Mouse (Mus musculus) gastrocnemius, adult 18-20 months (tissue): ENCODE data around the gene Parvb. TPM values are rescaled to one million over a fixed set of nuclear protein-coding genes. Genes with fewer than 3 reads are reported as not detected.
A peak's percentile ranks its signal among the peaks of the same experiment; 100 is the strongest.

ENCODE experiments used
- DNase-seq: peaks from one replicate; pipeline ENCODE4 v3.0.0; 2021; ENCODE audit warnings: low spot score
- total RNA-seq, 2 experiments: library from RNA; stranded (reverse); gene quantifications; 2 replicates each; pipeline ENCODE4 v1.2.3; 2021

Parvb gene
- total RNA-seq, 2 experiments from 2014 or later: 35.7 to 58.2 TPM

DNA sequence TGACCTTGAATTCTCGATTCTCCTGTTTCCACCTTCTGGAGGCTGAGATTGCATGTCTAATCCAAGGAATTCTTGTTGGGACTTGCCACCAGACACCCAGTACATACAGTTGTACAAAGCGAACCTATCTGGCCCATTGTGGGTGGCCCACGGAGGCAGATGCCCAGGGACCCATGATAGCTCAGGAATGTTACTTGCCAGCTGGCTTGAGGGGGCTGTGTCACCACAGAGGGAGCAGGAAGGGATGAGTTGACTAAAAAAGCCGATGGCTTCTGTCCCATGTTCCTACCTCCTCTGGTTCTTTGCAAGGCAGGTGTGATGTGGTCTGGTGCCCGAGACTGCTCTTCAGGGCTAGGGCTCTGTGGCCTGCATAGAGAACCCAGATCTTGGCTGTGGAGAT lies 59.3 kb downstream of the Parvb start:
- DNase-seq: no peak

DNA sequence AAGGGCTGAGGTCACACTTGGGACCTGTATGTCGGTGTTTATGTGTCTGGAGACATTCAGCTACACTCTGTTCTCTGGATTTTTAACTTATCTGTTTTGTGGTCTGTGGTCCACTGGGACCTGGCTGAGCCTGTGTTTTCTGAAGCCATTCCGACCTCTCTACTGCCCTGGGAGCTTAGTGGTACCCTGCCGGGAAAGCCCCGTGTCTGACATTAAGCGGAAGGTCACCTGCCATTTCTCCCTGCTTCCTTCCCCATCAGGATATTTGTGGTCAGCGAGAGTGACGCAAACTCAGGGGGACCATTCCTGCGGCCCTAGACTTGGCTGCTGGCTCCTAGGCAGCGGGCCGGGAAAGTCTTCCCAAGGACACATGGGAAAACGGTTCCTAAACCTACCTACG lies 61.7 kb downstream of the Parvb start:
- no peak for DNase-seq

DNA sequence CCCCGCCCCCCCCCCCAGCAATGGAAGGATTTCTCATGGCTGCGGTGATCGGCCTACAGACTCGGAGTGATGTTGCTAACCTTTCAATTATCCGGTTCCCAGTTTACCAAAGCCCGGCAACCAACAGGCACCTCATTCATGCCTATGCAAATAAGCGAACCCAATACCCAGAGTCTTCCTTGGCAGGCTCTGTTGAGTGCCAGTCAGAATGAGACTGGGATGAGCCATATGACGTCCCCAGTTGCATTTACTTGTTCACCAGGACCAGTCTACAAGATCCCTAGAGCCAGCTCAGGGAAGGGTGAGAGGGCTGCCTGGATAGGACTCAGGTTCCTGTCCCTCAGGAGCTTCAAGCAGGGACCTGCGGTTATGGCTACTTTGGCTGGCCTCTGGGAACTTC lies 62.5 kb downstream of the Parvb start:
- DNase-seq: no peak

DNA sequence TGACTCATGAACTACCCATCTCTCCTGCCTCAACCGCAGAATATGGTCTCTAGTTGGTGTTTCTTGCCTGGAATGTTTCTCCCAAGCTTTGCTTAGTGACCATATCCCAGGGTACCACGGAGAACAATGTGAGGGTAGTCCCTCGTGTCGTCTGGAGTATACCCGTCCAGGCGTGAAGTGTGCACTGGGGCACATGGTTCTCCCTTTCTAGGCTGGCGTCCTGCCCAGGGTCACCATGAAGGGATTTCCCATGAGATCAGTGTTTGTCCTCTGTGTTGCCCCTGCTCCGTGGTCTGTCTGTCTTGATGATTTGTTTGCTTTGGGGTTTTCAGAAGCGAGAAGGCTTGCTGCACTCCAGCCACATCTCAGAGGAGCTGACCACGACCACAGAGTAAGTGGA lies 63.4 kb downstream of the Parvb start:
- DNase-seq: no peak

DNA sequence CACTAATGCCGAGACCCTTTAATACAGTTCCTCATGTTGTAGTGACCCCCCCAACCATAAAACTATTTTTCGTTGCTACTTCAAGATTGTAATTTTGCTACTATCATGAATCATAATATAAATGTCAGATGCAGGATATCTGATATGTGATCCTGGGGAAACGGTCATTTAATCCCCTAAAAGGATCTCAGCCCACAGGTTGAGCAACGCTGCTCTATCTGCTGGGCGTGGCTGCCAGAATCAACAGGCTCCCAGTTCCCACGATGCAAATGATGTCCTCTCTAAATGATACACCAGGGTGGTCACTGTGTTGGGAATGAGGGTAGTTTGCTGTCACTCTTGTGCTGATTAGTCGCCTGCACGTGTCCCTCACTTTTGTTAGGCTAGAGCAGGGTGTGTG lies 65.6 kb downstream of the Parvb start:
- DNase-seq: no peak

DNA sequence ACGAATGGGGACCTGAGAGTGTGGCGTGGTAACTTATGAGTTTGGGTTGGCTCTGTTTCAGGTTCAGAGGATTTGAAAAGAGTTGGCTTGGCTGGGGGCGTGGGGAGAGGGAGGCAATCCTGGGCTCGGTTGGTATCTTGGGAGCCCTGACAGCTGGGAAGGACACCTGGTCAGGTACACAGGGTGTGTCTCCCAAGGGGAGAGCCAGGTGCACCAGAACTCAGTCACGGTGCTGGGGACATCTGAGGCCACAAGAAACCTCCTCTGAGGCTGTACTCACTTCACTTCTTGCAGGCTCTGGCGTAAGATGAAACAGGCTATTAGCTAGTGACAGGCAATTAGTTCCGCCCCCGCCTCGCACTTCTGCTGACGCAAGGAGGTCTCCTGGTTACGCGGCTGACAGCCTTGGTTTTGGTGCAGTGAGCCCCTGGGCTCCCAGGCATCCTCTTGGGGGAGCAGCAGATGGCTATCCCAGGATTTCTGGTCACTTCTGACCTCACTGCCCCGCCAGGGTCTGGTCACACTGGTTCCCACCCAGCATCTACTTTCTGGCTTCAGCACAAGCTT lies 67.0 kb downstream of the Parvb start:
- DNase-seq: no peak

DNA sequence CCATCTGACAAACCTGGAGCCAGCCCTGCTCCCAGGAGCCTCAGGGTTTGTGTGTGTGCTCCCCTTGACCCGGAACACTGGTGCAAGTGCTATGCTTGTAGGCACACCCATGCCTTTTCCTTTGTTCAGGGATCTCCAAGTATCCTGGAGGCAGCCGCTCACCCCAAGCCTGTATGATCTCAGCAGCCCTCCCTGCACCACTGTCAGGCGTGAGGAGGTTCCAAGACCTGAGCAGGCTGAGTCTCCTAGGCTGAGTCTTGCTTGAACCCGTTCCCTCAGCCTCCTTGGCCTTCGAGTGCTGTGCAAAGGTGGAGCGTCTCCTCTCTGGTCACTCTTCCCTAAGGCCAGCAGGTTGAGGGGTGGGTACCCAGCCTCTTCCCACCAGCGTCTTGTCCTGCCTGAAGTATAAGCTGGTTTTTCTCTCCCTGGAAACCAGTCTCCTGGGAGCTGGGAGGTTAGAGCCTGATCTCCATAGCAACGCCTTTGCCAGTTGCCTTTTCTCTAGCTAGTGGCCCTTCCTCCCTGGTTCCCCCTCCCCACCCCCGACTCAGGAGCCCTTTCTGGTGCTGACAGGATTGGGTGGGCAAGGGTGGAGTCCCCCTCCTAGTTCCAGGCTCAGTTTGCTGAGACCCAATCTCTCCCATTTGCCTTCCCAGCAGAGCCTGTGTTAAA lies 68.0 kb downstream of the Parvb start:
- DNase-seq: no peak

DNA sequence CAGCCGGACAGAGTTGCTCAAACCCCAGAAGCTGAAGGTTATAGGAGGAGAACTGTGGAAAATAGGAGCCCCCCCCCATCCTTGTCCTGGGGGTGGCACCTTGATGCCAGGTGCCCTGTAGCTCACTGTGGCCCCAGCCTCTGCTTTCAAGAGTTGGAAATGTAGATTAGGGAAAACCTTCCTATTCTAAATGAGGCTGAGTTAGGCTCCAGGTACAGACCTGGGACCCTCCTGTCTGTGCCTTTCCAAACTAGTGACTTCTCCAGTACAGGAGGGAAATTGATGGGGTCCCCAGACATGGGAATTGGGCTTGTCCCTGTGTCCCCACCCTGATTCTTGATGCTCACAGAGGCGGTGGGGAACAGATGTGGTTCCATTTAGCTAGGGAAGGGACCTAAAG lies 68.7 kb downstream of the Parvb start:
- no peak for DNase-seq

DNA sequence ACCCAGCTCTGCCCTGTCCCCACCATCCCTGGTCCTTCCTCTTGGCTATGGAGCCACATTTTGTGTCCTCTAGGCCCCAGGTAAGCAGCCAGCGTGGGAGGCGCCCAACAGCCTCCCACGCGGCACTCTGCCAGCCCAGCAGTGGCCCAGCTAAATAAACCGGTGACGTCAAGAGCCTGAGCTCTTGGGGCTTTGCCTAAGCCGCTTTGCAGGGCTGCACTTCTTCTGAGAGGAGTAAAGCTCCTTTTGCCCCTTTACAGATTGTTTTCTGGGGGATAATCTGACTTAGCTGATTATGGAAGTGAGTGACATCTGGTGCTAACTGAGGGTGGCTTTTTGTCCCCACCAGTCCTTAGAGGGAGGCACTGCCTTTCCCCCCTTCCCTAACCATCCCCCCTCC lies 69.2 kb downstream of the Parvb start:
- DNase-seq: peak; percentile 60

DNA sequence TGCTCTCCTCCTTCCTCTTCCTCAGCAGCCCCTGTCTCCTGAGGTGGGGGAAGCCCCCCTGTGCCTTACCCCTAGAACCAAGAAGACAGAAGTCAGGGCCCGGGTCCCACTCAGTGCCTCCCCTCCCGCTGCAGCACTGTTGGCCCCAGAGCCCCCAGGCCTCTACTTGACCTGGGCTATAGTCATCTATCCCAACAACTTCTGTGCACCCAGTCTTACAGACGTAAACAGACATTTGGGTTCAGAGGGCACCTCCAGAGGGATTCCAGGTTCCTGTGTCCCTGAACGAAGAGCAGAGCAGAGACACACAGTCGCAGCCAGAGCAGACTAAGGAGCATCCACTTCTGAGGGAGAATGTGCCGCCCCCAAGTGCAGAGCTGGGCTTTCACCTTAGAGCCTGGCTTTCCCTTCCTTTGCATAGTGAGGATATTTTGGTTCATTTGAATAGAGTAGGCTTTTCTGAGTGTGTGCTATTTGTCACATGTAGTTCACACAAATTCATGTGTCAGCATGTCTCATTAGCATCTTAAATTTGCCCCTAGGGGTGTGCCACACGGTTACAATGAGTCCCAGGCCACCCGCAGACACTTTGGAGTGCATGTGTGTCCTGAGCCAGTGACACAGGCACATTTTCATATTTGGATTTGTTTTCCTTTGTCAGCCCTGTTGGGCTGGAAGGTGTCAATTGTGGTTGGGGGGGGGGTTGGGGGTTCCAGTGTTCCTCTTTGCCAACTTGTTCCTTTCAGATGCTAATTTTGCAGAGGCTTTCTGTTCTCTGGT lies 70.0 kb downstream of the Parvb start:
- DNase-seq: no peak

DNA sequence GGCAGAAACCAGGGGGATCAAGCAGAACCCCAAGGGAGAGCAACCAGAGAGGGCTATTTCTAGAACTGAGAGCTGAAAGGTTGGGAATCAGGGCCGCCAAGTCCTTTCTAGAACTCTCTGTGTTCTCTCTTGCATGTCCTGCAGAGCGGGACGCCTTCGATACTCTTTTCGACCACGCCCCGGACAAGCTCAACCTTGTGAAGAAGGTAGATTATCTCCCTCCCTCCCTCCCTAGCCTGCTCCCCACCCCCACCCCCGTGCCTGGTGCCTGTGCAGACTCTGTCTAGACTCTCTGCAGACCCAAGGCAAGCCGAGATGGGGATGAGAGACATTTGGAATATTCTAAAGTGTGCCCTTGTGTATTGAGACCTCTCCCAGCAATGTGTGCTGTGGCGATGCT lies 71.4 kb downstream of the Parvb start:
- DNase-seq: no peak

DNA sequence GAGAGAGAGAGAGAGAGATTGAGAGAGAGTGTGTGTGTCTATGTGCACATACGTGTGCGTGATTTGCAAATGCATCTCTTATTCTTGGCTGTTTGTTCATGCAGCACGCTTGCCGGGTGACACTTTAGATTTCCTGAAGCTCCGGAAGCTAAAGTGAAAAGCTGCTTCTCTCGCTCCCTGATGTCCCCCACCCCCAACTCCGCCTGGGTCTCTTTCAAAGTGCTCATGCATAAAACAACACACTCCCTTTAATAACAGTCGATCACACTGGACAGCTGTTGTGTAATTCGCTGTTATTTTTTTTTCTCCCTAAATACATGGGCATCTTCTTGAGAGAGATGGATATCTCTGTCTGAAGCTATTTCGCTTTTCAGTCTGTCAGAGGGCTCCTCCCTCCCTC lies 73.5 kb downstream of the Parvb start:
- DNase-seq: no peak

DNA sequence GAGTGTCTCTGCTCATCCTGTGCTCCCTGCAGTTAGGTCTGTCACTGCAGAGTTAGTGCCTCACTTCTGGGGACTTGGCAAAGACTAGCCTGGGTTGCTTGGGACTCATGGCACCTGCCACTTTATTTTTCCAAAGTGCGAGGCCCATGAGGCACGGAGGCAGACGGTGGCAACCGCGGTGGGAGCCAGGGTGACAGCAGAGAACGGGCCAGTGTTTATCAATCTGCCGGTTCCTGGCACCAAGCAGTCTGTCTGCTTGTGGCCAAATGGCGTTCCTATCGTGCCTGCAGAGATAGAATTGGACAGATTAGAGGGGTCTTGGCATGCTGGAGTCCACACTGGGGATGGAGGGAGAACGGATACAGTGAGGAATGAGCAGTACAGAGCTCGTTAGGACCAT lies 78.4 kb downstream of the Parvb start:
- no peak for DNase-seq

DNA sequence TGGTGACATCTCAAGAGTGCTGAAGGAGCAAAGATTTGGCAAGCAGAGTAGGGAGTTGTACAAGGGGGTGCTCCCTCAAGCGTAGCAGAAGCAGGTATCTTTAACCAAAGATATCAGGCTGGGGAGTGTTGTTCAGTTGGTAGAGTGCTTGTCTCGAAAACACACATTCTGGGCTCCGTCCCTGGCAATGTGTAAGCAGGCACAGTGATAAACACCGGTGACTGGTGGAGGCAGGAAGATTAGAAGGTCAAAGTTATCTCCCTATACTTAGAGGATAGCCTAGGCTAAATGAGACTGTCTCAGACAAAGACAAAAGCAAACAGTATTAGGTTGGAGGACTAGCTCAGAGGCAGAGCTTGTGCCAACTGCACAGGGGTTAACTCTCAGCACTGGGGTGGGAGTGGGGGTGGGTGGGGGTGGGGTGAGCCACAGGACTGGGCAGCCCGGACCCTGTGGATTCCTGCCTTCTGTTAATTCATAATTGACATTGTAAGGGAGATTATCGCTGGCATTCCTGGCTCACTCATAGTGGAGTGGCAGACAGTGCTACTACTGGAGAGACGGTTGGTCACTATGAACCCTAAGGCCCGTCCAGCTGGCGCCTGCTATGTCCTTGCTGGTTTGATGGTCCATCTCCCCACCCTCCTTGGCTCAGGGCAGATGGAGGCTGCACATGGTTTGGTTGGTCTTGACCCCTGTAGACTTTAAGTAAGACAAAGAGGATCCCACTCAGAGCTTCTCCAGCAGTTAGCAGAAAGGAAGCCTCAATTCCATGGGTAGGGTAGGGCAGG lies 79.6 kb downstream of the Parvb start:
- DNase-seq: no peak

DNA sequence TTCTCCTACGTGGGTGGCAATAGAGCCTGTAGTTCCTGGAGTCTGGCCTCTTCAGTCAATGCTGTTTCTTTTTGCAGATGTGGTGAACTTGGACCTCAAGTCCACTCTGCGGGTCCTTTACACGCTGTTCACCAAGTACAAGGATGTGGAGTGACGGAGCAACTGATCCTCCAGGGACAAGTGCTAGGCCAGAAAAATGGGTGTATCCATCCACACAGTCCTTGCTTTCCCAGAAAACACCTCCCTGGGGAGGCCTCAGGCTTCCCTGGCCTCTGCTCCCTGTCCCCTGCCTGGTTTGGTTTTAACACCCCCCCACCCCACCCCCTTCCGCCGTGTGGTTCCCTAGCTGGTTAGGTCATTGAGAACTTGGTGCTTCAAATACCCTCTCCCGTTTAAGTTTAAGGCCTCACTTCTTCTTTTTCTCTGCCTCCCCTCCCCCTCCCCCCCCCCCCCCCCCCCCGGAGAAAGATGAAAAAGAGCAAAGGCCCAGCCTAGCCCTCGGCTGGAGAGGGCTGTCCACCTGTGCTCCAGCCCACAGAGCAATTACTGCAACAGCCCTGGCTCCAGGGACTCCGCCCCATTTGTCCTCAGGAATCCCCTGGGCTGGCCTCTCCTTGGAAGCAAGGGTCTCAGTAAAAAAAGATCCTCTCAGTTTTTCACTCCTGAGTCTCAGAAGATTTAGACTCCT lies 81.2 kb downstream of the Parvb start:
- DNase-seq: peak; percentile 56

DNA sequence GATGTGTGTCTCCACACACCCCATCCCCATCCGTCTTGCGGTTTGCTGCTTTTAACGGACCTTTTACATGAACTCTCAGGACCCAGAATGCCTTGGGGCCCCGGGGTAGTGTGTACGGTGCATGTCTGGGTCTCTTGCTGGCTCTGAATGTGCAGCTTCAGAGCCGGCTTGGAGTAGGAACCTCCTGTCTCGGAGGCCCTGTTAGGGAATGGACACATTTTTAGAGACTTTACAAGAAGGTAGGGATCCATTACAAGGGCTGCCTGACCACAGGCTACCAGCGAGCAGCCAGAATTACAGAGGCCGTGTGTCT lies 81.7 kb downstream of the Parvb start:
- no peak for DNase-seq

DNA sequence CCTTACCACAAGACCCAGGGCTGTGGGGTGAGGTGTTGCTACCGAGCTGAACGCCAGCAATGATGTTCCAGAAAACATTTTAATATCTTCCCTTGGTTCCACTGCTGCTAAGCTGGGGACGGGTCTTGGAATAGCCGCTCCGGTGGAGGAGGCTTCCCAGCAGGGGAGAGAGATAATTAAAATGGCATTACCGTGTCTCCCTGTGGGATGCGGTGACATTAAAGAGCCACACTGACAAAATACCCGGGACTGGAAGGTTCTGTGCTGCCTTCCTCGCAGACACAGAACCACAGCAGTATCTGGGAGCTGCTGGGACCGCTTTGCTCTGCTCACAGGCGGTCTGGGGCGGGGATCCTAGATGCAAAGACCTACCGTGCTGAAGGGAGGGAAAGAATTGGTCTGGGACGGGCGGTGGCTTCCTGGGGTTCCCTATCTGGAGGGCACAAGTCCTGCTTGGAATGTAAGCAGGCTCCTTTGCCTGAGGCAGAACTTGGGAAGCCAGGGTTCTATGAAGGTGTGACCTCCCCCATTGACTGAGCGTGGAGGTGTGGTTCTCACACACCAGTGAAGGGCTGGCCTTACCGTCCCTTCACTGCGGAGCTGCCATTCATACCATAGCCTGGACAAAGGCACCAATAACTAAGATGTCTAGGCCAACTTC lies 82.7 kb downstream of the Parvb start:
- no peak for DNase-seq

DNA sequence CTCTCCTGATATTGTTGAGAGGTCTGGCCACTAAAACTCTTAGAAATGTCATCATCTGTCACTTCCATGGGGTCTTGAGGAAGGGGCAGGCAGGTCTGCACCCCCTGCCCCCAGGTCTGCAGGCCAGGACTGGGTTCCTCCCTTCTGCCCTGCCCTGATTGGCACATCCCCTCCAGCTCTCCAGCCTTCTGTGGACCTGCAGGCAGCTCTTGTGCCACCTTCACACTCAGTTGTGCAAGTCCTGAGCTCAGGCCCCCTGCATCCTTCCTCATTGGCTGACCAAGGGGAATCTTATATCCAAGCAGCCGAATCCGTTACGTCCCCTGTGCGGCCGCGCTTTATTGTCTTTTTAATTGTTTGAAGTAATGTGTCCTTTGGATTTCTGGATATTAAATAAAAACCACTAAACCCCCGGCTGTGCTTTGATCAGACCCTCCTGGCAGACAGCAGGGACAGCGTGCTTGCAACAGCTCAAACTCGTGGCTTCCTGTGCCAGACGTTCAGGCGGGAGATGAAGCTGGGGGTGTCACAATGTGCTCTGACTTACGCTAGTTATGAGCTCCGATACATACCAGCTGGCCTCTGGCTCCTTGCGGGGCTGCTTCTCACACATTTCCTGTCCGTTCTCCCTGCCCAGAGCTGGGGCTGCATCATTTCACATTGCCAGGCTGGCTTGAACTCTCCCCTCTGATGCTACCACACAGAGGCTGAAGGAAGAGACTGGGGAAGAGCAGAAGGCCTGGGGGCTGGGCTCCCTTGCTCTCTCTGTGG lies 83.6 kb downstream of the Parvb start:
- no peak for DNase-seq

DNA sequence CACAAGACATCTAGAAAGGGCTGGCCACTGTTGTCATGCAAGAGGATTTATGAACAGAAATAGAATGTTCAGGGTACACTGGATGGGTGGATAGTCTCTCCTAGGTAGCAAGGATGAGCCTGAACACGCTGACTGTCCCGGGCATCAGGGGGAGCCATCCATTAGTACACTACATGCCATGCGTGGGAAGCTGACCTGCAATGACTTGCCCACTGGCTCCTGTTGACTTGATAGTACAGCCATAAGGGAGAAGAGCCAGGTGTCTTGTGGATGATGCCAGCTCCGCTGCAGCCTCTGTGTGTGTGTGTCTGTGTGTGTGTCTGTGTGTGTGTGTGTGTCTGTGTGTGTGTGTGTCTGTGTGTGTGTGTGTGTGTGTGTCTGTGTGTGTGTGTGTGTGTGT lies 87.5 kb downstream of the Parvb start:
- DNase-seq: no peak

DNA sequence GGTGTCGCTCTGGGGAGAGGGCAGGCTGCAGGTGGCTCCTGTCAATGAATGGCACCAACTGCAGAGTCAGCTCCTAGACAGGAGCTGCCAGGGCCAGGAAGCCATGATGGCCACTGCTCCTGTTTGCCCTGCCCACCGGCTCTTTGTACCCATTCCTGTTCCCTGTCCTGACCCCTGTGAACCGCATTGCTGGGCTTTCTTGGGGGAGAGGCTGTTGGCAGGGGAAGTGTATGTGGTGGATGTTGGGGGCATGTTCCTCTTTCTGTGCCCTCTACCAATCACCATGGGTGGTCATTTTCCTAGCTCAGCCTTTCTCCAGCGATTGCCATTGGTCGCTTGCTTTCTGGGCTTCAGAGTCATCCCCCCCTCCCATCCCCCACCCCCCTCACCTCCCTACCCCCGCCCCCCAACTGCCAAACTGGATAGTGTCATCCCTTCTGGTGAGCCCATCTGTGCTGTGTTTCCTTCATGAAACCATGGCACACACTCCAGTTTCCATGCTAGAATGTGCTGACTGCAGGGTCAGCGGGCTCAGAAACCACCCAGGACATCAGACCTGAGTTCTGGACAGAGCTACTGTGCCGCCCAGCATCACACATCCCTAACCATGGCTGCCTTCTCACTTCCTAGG lies 89.8 kb downstream of the Parvb start:
- no peak for DNase-seq
